Mouse (Mus musculus): ENCODE results near the gene Cfc1. TPM values are rescaled to one million over a fixed set of nuclear protein-coding genes. Genes with fewer than 3 reads are reported as not detected.

Gene Cfc1
- polyA plus RNA-seq (2014; fragmentation: Illumina TruSeq; extraction: RNeasy Lipid Tissue Mini Kit (QIAGEN cat#74804); ENCODE audit: low read depth, low replicate concordance) = not detected

DNA sequence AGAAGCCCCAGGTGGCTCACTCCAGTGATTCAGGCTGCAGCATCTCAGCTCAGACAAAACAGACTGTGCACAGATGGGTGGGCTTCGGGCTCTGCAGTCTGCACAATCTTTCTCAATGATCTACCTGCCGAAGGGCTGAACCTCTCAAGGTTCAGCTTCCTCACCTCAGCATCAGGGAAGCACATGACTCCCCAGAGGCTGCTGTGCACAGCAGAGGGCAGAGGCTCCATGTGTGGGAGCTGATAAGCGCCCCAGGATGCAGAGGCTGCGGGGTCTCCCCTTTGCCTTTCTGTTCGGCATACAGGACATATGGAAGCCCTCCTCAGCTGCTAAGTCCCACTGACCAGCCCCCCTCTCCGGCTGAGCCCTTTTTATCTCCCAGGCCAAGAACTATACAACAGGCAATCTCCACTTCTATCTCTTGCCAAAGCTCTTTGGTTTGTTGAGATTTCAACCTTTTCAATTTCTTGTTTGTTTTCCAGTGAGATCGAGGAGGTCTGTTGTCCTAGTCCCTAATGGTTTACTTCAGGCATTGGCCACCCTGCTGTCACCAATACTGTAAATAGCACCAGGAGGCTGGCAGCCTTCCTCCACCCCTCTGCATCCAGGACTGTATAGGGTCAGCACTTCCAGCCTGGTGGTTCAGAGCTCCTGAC, at the start of gene Cfc1:
Cfc1 (plus strand) TSS at position 606 of the 656 bp plus-strand sequence.

DNA sequence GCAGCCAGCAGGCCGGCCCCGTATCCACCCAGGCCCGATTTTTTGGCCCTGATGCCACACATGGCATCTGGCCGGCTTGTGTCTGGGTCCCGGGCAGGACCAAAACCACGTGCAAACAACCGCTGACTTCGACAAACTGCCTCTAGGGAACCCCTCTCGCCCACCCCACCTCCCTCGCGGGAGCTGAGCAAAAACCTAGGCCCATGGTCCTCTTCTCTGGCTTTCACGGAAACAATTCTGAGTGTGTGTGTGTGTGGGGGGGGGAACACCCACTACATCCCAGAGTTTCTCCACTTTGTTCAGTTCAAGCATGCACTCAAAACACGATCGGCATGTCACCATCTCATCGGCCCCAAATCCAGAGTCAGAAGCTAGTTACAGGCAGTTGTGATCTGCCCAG, 25.4 kb downstream of the Cfc1 start, which contains the start of gene Prss40:
Prss40 (minus strand) TSS at position 101 of the 400 bp plus-strand sequence.

DNA sequence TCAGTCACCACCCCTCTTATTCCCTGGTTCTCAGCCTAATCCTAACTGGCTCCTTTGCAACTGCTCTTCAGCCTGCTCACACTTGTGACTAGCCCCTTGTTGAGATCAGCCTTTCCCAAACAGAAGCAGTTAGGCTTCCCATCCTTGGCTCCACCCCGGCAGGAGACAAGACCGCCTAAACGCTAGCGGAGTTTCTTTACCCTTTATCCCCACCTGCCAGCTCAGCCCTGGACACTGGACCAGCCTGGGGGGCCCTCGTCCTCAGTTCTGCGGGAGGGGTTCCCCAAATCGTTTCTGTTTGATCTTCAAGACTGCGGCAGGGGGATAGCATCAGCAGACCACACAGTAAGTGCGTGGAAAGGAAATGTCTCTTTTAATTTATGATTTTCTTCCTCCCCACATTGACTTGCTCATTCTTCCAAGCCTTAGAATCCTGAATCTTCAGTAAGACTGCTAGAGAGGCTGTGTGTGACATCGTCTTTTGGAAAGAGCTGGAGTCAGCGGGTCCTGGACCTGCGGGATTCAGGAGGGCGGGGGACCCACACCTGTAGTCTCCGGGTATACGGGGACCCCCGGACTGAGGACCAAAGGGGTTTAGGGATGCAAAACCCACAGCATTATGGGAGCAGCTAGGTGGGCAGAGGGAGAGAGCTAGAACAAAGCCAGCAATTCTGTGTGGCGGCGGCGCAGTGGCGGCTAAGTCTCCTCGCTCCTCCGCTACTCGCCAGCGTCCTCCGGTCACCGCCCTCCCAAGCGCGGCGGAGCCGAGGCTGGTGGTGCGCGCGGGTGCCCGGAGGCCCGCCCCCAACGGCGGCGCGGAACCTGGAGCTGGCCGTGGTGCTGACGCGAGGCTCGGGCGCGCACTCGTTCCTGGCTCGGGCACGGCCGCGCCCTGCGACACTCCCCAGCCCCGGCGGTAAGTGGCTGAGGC, 43.7 kb downstream of the Cfc1 start, which contains the start of gene Amer3:
Amer3 (plus strand) TSS at position 807 of the 931 bp plus-strand sequence.

Other genes starting within 250 kb of the Cfc1 start
- gene Ccdc115, start 96.0 kb upstream of the Cfc1 start, polyA plus RNA-seq (2014; fragmentation: Illumina TruSeq; extraction: RNeasy Lipid Tissue Mini Kit (QIAGEN cat#74804); ENCODE audit: low read depth, low replicate concordance) = 16.9 TPM
- gene Imp4, start 95.8 kb upstream of the Cfc1 start, polyA plus RNA-seq (2014; fragmentation: Illumina TruSeq; extraction: RNeasy Lipid Tissue Mini Kit (QIAGEN cat#74804); ENCODE audit: low read depth, low replicate concordance) = 11.1 TPM
- gene Ptpn18, start 75.9 kb upstream of the Cfc1 start, polyA plus RNA-seq (2014; fragmentation: Illumina TruSeq; extraction: RNeasy Lipid Tissue Mini Kit (QIAGEN cat#74804); ENCODE audit: low read depth, low replicate concordance) = 2.5 TPM
- not detected for gene Prss39, start 37.2 kb upstream of the Cfc1 start, polyA plus RNA-seq (2014; fragmentation: Illumina TruSeq; extraction: RNeasy Lipid Tissue Mini Kit (QIAGEN cat#74804); ENCODE audit: low read depth, low replicate concordance)
- not detected for gene Prss40, start 25.3 kb downstream of the Cfc1 start, polyA plus RNA-seq (2014; fragmentation: Illumina TruSeq; extraction: RNeasy Lipid Tissue Mini Kit (QIAGEN cat#74804); ENCODE audit: low read depth, low replicate concordance)
- not detected for gene Amer3, start 44.0 kb downstream of the Cfc1 start, polyA plus RNA-seq (2014; fragmentation: Illumina TruSeq; extraction: RNeasy Lipid Tissue Mini Kit (QIAGEN cat#74804); ENCODE audit: low read depth, low replicate concordance)

Data from kidney, adult 10 weeks (tissue).